Mouse (Mus musculus): Measurements from ENCODE around the gene Unc13a. TPM values are rescaled to one million over a fixed set of nuclear protein-coding genes. Genes with fewer than 3 reads are reported as not detected.
"Not testable (repeated sequence)": the region's sequence is repeated elsewhere in the genome, so short reads cannot be mapped to it uniquely, and the experiment has no call there.

Gene Unc13a
- polyA plus RNA-seq, 1 experiment from 2014 or later = 0.89 TPM

GRCm38 (mm10) chr8:71701414-71702086 is 30.0 kb upstream of the Unc13a start, which contains the start of gene B3gnt3:
Gene B3gnt3, minus strand, starts transcription at chr8:71701789.
- Histone ChIP-seq H3K4me1 (ENCODE audit: control insufficient read depth in 2 of 2, insufficient read depth in 2 of 2, low read length in 2 of 2) (peaks cover 4 to 10% of the 10 kb centered on the region in 2 experiments; a peak in 3 of 4 replicates), H3K4me2 (ENCODE audit: low read length) (peak within 1 kb of the TSS; percentile 64), H3K4me3 (ENCODE audit: control insufficient read depth in 1 of 2, insufficient read depth in 1 of 2, low read depth in 1 of 2, low read length in 2 of 2) (peak within 1 kb of the TSS; percentile 33 to 38), H3K27ac (replicated peaks in 1 of 2; ENCODE audit: control insufficient read depth in 1 of 2, insufficient read depth in 1 of 2, low read depth in 2 of 2, low read length in 2 of 2) (no peak within 1 kb of the TSS), H3K9me3 (ENCODE audit: control insufficient read depth, low read length) (no peaks in the 10 kb centered on the region), H3K9ac (ENCODE audit: low read length) (peak within 1 kb of the TSS; percentile 50), H3K27me3 (ENCODE audit: control insufficient read depth, insufficient read depth, low read length) (peaks cover 50% of the 10 kb centered on the region), H3K36me3 (ENCODE audit: control insufficient read depth, insufficient read depth, low read length) (no peaks in the 10 kb centered on the region)
- WGBS = 15% methylated on average over 30 of the region's 34 CpGs
- ATAC-seq (ENCODE audit: insufficient number of reproducible peaks, insufficient read depth, low FRiP score, low read depth) = no peak

- ATAC-seq (ENCODE audit: insufficient number of reproducible peaks, insufficient read depth, low FRiP score, low read depth) = peak; percentile 27; the same call in 1 of the 2 replicates
- Histone ChIP-seq H3K27me3 (ENCODE audit: control insufficient read depth, insufficient read depth, low read length) (peaks cover 50% of the 10 kb centered on the region), H3K9ac (ENCODE audit: low read length) (peak overlapping the region; percentile 50), H3K4me1 (ENCODE audit: control insufficient read depth in 2 of 2, insufficient read depth in 2 of 2, low read length in 2 of 2) (peaks cover 4 to 10% of the 10 kb centered on the region in 2 experiments; a peak in 3 of 4 replicates), H3K9me3 (ENCODE audit: control insufficient read depth, low read length) (no peaks in the 10 kb centered on the region), H3K4me3 (ENCODE audit: control insufficient read depth in 1 of 2, insufficient read depth in 1 of 2, low read depth in 1 of 2, low read length in 2 of 2) (peak overlapping the region; percentile 33 to 38), H3K4me2 (ENCODE audit: low read length) (peak overlapping the region; percentile 64), H3K27ac (replicated peaks in 1 of 2; ENCODE audit: control insufficient read depth in 1 of 2, insufficient read depth in 1 of 2, low read depth in 2 of 2, low read length in 2 of 2) (no peak overlapping the region), H3K36me3 (ENCODE audit: control insufficient read depth, insufficient read depth, low read length) (no peaks in the 10 kb centered on the region)
- WGBS = 6% methylated on average over 29 of the region's 29 CpGs
These were observed 29.1 kb upstream of the Unc13a start for GRCm38 (mm10) chr8:71700493-71701269.

GRCm38 (mm10) chr8:71695456-71695855 is 23.9 kb upstream of the Unc13a start:
- not testable (repeated sequence) for H3K36me3 ChIP-seq (ENCODE audit: control insufficient read depth, insufficient read depth, low read length); H3K4me2 ChIP-seq (ENCODE audit: low read length); H3K4me1 ChIP-seq (ENCODE audit: control insufficient read depth in 2 of 2, insufficient read depth in 2 of 2, low read length in 2 of 2); H3K27ac ChIP-seq (replicated peaks in 1 of 2; ENCODE audit: control insufficient read depth in 1 of 2, insufficient read depth in 1 of 2, low read depth in 2 of 2, low read length in 2 of 2); H3K4me3 ChIP-seq (ENCODE audit: control insufficient read depth in 1 of 2, insufficient read depth in 1 of 2, low read depth in 1 of 2, low read length in 2 of 2); H3K9me3 ChIP-seq (ENCODE audit: control insufficient read depth, low read length); H3K9ac ChIP-seq (ENCODE audit: low read length); ATAC-seq (ENCODE audit: insufficient number of reproducible peaks, insufficient read depth, low FRiP score, low read depth)
- H3K27me3 ChIP-seq (ENCODE audit: control insufficient read depth, insufficient read depth, low read length) = peaks cover 71% of the 10 kb centered on the region
- WGBS = 61% methylated on average over 12 of the region's 12 CpGs

- Histone ChIP-seq H3K27ac (replicated peaks in 1 of 2; ENCODE audit: control insufficient read depth in 1 of 2, insufficient read depth in 1 of 2, low read depth in 2 of 2, low read length in 2 of 2) (no peak overlapping the region), H3K9ac (ENCODE audit: low read length) (no peak overlapping the region), H3K9me3 (ENCODE audit: control insufficient read depth, low read length) (no peaks in the 10 kb centered on the region), H3K4me2 (ENCODE audit: low read length) (peak overlapping the region; percentile 35), H3K4me1 (ENCODE audit: control insufficient read depth in 2 of 2, insufficient read depth in 2 of 2, low read length in 2 of 2) (peaks cover 0 to 5% of the 10 kb centered on the region in 2 experiments; a peak in 2 of 4 replicates), H3K27me3 (ENCODE audit: control insufficient read depth, insufficient read depth, low read length) (peaks cover 74% of the 10 kb centered on the region), H3K4me3 (ENCODE audit: control insufficient read depth in 1 of 2, insufficient read depth in 1 of 2, low read depth in 1 of 2, low read length in 2 of 2) (peak overlapping the region in 1 of 2 experiments; percentile 7; a peak in 1 of 4 replicates), H3K36me3 (ENCODE audit: control insufficient read depth, insufficient read depth, low read length) (no peaks in the 10 kb centered on the region)
- ATAC-seq (ENCODE audit: insufficient number of reproducible peaks, insufficient read depth, low FRiP score, low read depth) = no peak
- 14% methylated on average over 68 of the region's 68 CpGs for WGBS
These were observed 21.8 kb upstream of the Unc13a start for GRCm38 (mm10) chr8:71693166-71694041.

GRCm38 (mm10) chr8:71692509-71692908 is 21.0 kb upstream of the Unc13a start:
- no peak for ATAC-seq (ENCODE audit: insufficient number of reproducible peaks, insufficient read depth, low FRiP score, low read depth)
- Histone ChIP-seq H3K9me3 (ENCODE audit: control insufficient read depth, low read length) (no peaks in the 10 kb centered on the region), H3K4me3 (ENCODE audit: control insufficient read depth in 1 of 2, insufficient read depth in 1 of 2, low read depth in 1 of 2, low read length in 2 of 2) (no peak overlapping the region; a peak in 1 of 4 replicates), H3K4me1 (ENCODE audit: control insufficient read depth in 2 of 2, insufficient read depth in 2 of 2, low read length in 2 of 2) (peaks cover 0 to 5% of the 10 kb centered on the region in 2 experiments; a peak in 2 of 4 replicates), H3K4me2 (ENCODE audit: low read length) (no peak overlapping the region), H3K9ac (ENCODE audit: low read length) (no peak overlapping the region), H3K27me3 (ENCODE audit: control insufficient read depth, insufficient read depth, low read length) (peaks cover 81% of the 10 kb centered on the region), H3K27ac (replicated peaks in 1 of 2; ENCODE audit: control insufficient read depth in 1 of 2, insufficient read depth in 1 of 2, low read depth in 2 of 2, low read length in 2 of 2) (no peak overlapping the region), H3K36me3 (ENCODE audit: control insufficient read depth, insufficient read depth, low read length) (no peaks in the 10 kb centered on the region)
- WGBS = 10% methylated on average over 30 of the region's 30 CpGs

- Histone ChIP-seq H3K9me3 (ENCODE audit: control insufficient read depth, low read length) (no peaks in the 10 kb centered on the region), H3K4me3 (ENCODE audit: control insufficient read depth in 1 of 2, insufficient read depth in 1 of 2, low read depth in 1 of 2, low read length in 2 of 2) (no peak within 1 kb of the TSS), H3K9ac (ENCODE audit: low read length) (no peak within 1 kb of the TSS), H3K4me2 (ENCODE audit: low read length) (no peak within 1 kb of the TSS), H3K27me3 (ENCODE audit: control insufficient read depth, insufficient read depth, low read length) (peaks cover 100% of the 10 kb centered on the region), H3K36me3 (ENCODE audit: control insufficient read depth, insufficient read depth, low read length) (no peaks in the 10 kb centered on the region), H3K4me1 (ENCODE audit: control insufficient read depth in 2 of 2, insufficient read depth in 2 of 2, low read length in 2 of 2) (peaks cover 12 to 19% of the 10 kb centered on the region in 2 experiments), H3K27ac (replicated peaks in 1 of 2; ENCODE audit: control insufficient read depth in 1 of 2, insufficient read depth in 1 of 2, low read depth in 2 of 2, low read length in 2 of 2) (no peak within 1 kb of the TSS)
- no peak for ATAC-seq (ENCODE audit: insufficient number of reproducible peaks, insufficient read depth, low FRiP score, low read depth)
- WGBS = 11% methylated on average over 33 of the region's 33 CpGs
These were observed 17.5 kb upstream of the Unc13a start, which contains the start of gene Insl3 for GRCm38 (mm10) chr8:71689028-71689427. Gene Insl3, plus strand, starts transcription at chr8:71689214.

GRCm38 (mm10) chr8:71687616-71688015 is 16.1 kb upstream of the Unc13a start:
- no peaks in the 10 kb centered on the region for H3K9me3 ChIP-seq (ENCODE audit: control insufficient read depth, low read length)
- H3K9ac ChIP-seq (ENCODE audit: low read length) = no peak overlapping the region
- no peak overlapping the region for H3K27ac ChIP-seq (replicated peaks in 1 of 2; ENCODE audit: control insufficient read depth in 1 of 2, insufficient read depth in 1 of 2, low read depth in 2 of 2, low read length in 2 of 2)
- peaks cover 12 to 13% of the 10 kb centered on the region in 2 experiments for H3K4me1 ChIP-seq (ENCODE audit: control insufficient read depth in 2 of 2, insufficient read depth in 2 of 2, low read length in 2 of 2)
- 9% methylated on average over 8 of the region's 8 CpGs for WGBS
- no peak overlapping the region for H3K4me3 ChIP-seq (ENCODE audit: control insufficient read depth in 1 of 2, insufficient read depth in 1 of 2, low read depth in 1 of 2, low read length in 2 of 2)
- ATAC-seq (ENCODE audit: insufficient number of reproducible peaks, insufficient read depth, low FRiP score, low read depth) = no peak
- no peak overlapping the region for H3K4me2 ChIP-seq (ENCODE audit: low read length)
- H3K27me3 ChIP-seq (ENCODE audit: control insufficient read depth, insufficient read depth, low read length) = peaks cover 100% of the 10 kb centered on the region
- no peaks in the 10 kb centered on the region for H3K36me3 ChIP-seq (ENCODE audit: control insufficient read depth, insufficient read depth, low read length)
